Mouse (Mus musculus): ENCODE data around the gene Syt8. TPM values are rescaled to one million over a fixed set of nuclear protein-coding genes. Genes with fewer than 3 reads are reported as not detected.

Syt8 gene
- polyA plus RNA-seq, 1 experiment: not detected

- Histone ChIP-seq H3K9me3 (ENCODE audit: control insufficient read depth, low read length) (peaks cover 7% of the 10 kb centered on the region), H3K27me3 (ENCODE audit: control insufficient read depth) (no peaks in the 10 kb centered on the region), H3K4me3 (replicated peaks) (peak overlapping the region; percentile 54)
These were observed 14.8 kb upstream of the Syt8 start for GRCm38 (mm10) chr7:142419887-142420286.

GRCm38 (mm10) chr7:142421826-142422225 lies 12.8 kb upstream of the Syt8 start:
- peaks cover 9% of the 10 kb centered on the region for H3K36me3 ChIP-seq (ENCODE audit: control insufficient read depth)

More at GRCm38 (mm10) chr7:142419887-142420286, 14.8 kb upstream of the Syt8 start:
- TF ChIP-seq TAL1 (IDR thresholded peaks at IDR 0.05; ENCODE audit: low read length) (peak; percentile 67), GATA1 (IDR thresholded peaks at IDR 0.05; ENCODE audit: low read length) (peak; percentile 92)
- Histone ChIP-seq H3K36me3 (ENCODE audit: control insufficient read depth) (peaks cover 9% of the 10 kb centered on the region), H3K4me1 (ENCODE audit: control insufficient read depth) (peaks cover 64% of the 10 kb centered on the region)

GRCm38 (mm10) chr7:142425641-142426213 lies 8.9 kb upstream of the Syt8 start:
- Histone ChIP-seq H3K4me1 (ENCODE audit: control insufficient read depth) (peaks cover 26% of the 10 kb centered on the region), H3K9me3 (ENCODE audit: control insufficient read depth, low read length) (no peaks in the 10 kb centered on the region), H3K4me3 (replicated peaks) (no peak overlapping the region), H3K27me3 (ENCODE audit: control insufficient read depth) (peaks cover 21% of the 10 kb centered on the region), H3K36me3 (ENCODE audit: control insufficient read depth) (no peaks in the 10 kb centered on the region; the same call in 1 of the 2 replicates)
- TF ChIP-seq TAL1 (IDR thresholded peaks at IDR 0.05; ENCODE audit: low read length) (no peak), GATA1 (IDR thresholded peaks at IDR 0.05; ENCODE audit: low read length) (no peak)

More at GRCm38 (mm10) chr7:142421826-142422225, 12.8 kb upstream of the Syt8 start:
- Histone ChIP-seq H3K4me1 (ENCODE audit: control insufficient read depth) (peaks cover 62% of the 10 kb centered on the region), H3K9me3 (ENCODE audit: control insufficient read depth, low read length) (peaks cover 7% of the 10 kb centered on the region), H3K27me3 (ENCODE audit: control insufficient read depth) (no peaks in the 10 kb centered on the region), H3K4me3 (replicated peaks) (no peak overlapping the region)
- TF ChIP-seq TAL1 (IDR thresholded peaks at IDR 0.05; ENCODE audit: low read length) (no peak), GATA1 (IDR thresholded peaks at IDR 0.05; ENCODE audit: low read length) (no peak)

GRCm38 (mm10) chr7:142428213-142428612 lies 6.4 kb upstream of the Syt8 start:
- no peak for TF ChIP-seq TAL1 (IDR thresholded peaks at IDR 0.05; ENCODE audit: low read length)
- no peak overlapping the region for H3K4me3 ChIP-seq (replicated peaks)
- H3K36me3 ChIP-seq (ENCODE audit: control insufficient read depth): no peaks in the 10 kb centered on the region
- H3K9me3 ChIP-seq (ENCODE audit: control insufficient read depth, low read length): no peaks in the 10 kb centered on the region
- peaks cover 28% of the 10 kb centered on the region for H3K27me3 ChIP-seq (ENCODE audit: control insufficient read depth)
- H3K4me1 ChIP-seq (ENCODE audit: control insufficient read depth): peaks cover 1% of the 10 kb centered on the region

DNA sequence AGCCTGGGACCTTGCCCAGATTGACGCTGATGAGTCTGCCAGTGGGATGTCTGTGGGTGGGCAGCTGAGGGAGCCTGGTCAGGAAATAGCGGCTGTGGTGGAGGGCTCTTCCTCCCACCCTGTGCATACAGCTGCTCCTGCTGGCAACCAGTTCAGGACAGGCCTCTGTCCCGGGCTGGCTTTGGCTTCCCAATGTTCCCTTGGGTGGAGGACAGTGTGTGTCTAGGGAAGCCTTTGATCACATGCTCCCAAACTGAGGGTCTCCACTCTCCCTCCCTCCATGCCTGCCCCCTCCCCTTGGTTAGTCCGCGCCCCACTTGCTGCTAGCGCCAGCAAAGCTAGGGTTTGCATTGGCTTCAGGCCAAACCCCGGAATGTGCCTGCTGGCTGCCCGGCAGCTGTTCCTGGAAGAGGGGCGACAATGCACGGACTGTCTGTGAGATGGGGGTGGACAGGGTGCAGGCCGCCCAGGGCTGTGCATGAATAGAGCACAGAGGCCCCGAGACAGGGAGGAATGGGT lies 4.4 kb upstream of the Syt8 start:
- peaks cover 1% of the 10 kb centered on the region for H3K4me1 ChIP-seq (ENCODE audit: control insufficient read depth)
- TF ChIP-seq TAL1 (IDR thresholded peaks at IDR 0.05; ENCODE audit: low read length): no peak
- TF ChIP-seq GATA1 (IDR thresholded peaks at IDR 0.05; ENCODE audit: low read length): no peak
- H3K4me3 ChIP-seq (replicated peaks): no peak overlapping the region
- H3K9me3 ChIP-seq (ENCODE audit: control insufficient read depth, low read length): no peaks in the 10 kb centered on the region
- no peaks in the 10 kb centered on the region for H3K36me3 ChIP-seq (ENCODE audit: control insufficient read depth)
- H3K27me3 ChIP-seq (ENCODE audit: control insufficient read depth): peaks cover 28% of the 10 kb centered on the region

DNA sequence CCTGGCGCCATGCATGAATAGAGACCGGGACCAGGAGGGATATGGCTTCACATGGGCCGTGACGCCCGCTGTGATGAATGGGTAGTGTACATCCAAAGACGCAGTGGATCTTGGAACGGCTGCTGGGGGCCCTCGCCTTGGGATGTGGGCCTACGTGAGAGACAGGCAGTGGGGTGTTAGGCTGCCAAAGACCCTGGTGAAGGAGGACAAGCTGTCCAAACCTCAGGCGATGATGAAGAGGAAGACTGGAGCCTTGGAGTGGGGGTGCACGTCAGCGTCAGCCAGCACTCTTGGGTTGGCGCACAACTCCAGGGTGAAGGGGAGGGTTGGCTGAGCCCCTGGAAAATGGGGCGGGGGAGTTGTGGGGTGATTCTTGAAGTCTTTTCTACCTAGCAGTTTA lies 3.5 kb upstream of the Syt8 start:
- Histone ChIP-seq H3K27me3 (ENCODE audit: control insufficient read depth) (peaks cover 28% of the 10 kb centered on the region), H3K9me3 (ENCODE audit: control insufficient read depth, low read length) (no peaks in the 10 kb centered on the region), H3K4me1 (ENCODE audit: control insufficient read depth) (peaks cover 6% of the 10 kb centered on the region), H3K36me3 (ENCODE audit: control insufficient read depth) (no peaks in the 10 kb centered on the region), H3K4me3 (replicated peaks) (no peak overlapping the region)
- TF ChIP-seq GATA1 (IDR thresholded peaks at IDR 0.05; ENCODE audit: low read length) (no peak), TAL1 (IDR thresholded peaks at IDR 0.05; ENCODE audit: low read length) (no peak)

DNA sequence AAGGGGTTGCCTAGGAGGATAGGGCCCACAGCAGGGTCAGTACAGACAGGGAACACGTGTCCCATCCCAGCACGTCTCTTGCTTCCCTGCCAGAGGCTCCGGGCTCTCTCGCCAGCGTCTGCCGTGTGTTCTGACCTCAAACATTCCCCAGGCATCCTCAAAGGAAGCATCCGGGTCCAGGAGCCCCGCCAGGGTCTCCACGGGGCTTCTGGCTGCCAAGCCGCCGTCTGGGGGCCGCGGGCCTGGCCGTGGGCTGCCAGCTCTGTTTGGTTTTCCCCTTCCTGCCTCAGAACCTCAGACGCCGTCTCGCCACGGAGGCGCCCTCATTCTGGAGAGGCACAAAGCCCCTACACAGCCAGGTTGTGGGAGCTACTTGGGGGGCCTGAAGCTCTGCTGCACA lies 1.0 kb upstream of the Syt8 start:
- TF ChIP-seq GATA1 (IDR thresholded peaks at IDR 0.05; ENCODE audit: low read length) (no peak), TAL1 (IDR thresholded peaks at IDR 0.05; ENCODE audit: low read length) (no peak)
- Histone ChIP-seq H3K9me3 (ENCODE audit: control insufficient read depth, low read length) (no peaks in the 10 kb centered on the region), H3K36me3 (ENCODE audit: control insufficient read depth) (no peaks in the 10 kb centered on the region), H3K27me3 (ENCODE audit: control insufficient read depth) (peaks cover 25% of the 10 kb centered on the region), H3K4me1 (ENCODE audit: control insufficient read depth) (peaks cover 8% of the 10 kb centered on the region), H3K4me3 (replicated peaks) (no peak overlapping the region)

- Histone ChIP-seq H3K4me1 (ENCODE audit: control insufficient read depth) (peaks cover 8% of the 10 kb centered on the region), H3K9me3 (ENCODE audit: control insufficient read depth, low read length) (no peaks in the 10 kb centered on the region), H3K4me3 (replicated peaks) (no peak overlapping the region), H3K27me3 (ENCODE audit: control insufficient read depth) (peaks cover 9% of the 10 kb centered on the region), H3K36me3 (ENCODE audit: control insufficient read depth) (no peaks in the 10 kb centered on the region)
- no peak for TF ChIP-seq TAL1 (IDR thresholded peaks at IDR 0.05; ENCODE audit: low read length)
- no peak for TF ChIP-seq GATA1 (IDR thresholded peaks at IDR 0.05; ENCODE audit: low read length)
These were observed 874 bp downstream of the Syt8 start for GRCm38 (mm10) chr7:142435524-142435923.

GRCm38 (mm10) chr7:142437324-142437723 lies 2.7 kb downstream of the Syt8 start:
- H3K36me3 ChIP-seq (ENCODE audit: control insufficient read depth): no peaks in the 10 kb centered on the region
- no peak for TF ChIP-seq GATA1 (IDR thresholded peaks at IDR 0.05; ENCODE audit: low read length)
- TF ChIP-seq TAL1 (IDR thresholded peaks at IDR 0.05; ENCODE audit: low read length): no peak
- no peaks in the 10 kb centered on the region for H3K9me3 ChIP-seq (ENCODE audit: control insufficient read depth, low read length)
- peaks cover 3% of the 10 kb centered on the region for H3K27me3 ChIP-seq (ENCODE audit: control insufficient read depth)
- H3K4me3 ChIP-seq (replicated peaks): no peak overlapping the region
- peaks cover 8% of the 10 kb centered on the region for H3K4me1 ChIP-seq (ENCODE audit: control insufficient read depth)

All from erythroblast, embryonic 14.5 days (primary cell).